Mouse (Mus musculus): Measurements from ENCODE around the gene Plk5.

- no peak for TF ChIP-seq CTCF (IDR thresholded peaks at IDR 0.05; ENCODE audit: low read depth)
- no peak for TF ChIP-seq EP300 (IDR thresholded peaks at IDR 0.05; ENCODE audit: low read depth)
Observed at GRCm38 (mm10) chr10:80412656-80413541, 56.6 kb downstream of the Plk5 start.

Measured in liver, embryonic 14.5 days (tissue).